Mouse (Mus musculus) heart, embryonic 15.5 days (tissue): ENCODE results near the gene Cklf. TPM values are rescaled to one million over a fixed set of nuclear protein-coding genes. Genes with fewer than 3 reads are reported as not detected.
"Not testable (repeated sequence)": the region's sequence is repeated elsewhere in the genome, so short reads cannot be mapped to it uniquely, and the experiment has no call there.

Experiments used
- ATAC-seq: fragments of 200-750 bp; cut with Nextera tagmentation; replicated peaks from 2 replicates; pipeline ENCODE4 v1.8.0; 2017; ENCODE audit warnings: low read depth, moderate TSS enrichment; ENCODE audit not compliant: insufficient number of reproducible peaks, insufficient read depth, low FRiP score
- H3K27ac ChIP-seq: fragments of 300-500 bp; sonication (generic); 2 replicates; pipeline ENCODE4 v1.5.1; 2015; ENCODE audit warnings: mild to moderate bottlenecking, inconsistent platforms
- H3K27me3 ChIP-seq: fragments of 300-500 bp; sonication (generic); 2 replicates; pipeline ENCODE4 v1.6.1; 2015; ENCODE audit warnings: inconsistent platforms
- H3K36me3 ChIP-seq: fragments of 300-500 bp; sonication (generic); 2 replicates; pipeline ENCODE4 v1.6.1; 2015; ENCODE audit warnings: mild to moderate bottlenecking, inconsistent platforms
- H3K4me1 ChIP-seq: fragments of 300-500 bp; sonication (generic); replicated peaks from 2 replicates; pipeline ENCODE4 v1.6.1; 2015; ENCODE audit warnings: inconsistent platforms
- H3K4me2 ChIP-seq: fragments of 300-500 bp; sonication (generic); 2 replicates; pipeline ENCODE4 v1.6.1; 2015; ENCODE audit warnings: inconsistent platforms, mild to moderate bottlenecking, moderate library complexity
- H3K4me3 ChIP-seq: fragments of 300-500 bp; sonication (generic); 2 replicates; pipeline ENCODE4 v1.5.1; 2015; ENCODE audit warnings: mild to moderate bottlenecking, inconsistent platforms
- H3K9ac ChIP-seq: fragments of 300-500 bp; sonication (generic); 2 replicates; pipeline ENCODE4 v1.6.1; 2015; ENCODE audit warnings: mild to moderate bottlenecking, inconsistent platforms
- H3K9me3 ChIP-seq: fragments of 300-500 bp; sonication (generic); replicated peaks from 2 replicates; pipeline ENCODE4 v1.6.1; 2016; ENCODE audit warnings: inconsistent platforms
- WGBS: fragments of 180-500 bp; shearing (Covaris S2); methylation state at CpG from one replicate; pipeline ENCODE4 v1.1.7; 2015; ENCODE audit warnings: mixed read lengths; 5-methylcytosine and 5-hydroxymethylcytosine counted together
- polyA plus RNA-seq: library from polyadenylated mRNA; unstranded; fragments of >200 nt; fragmentation: Nextera tagmentation; extraction: Ambion mirVana; gene quantifications from 2 replicates; pipeline ENCODE4 v1.2.1, GENCODE M21; 2015

Cklf gene
- polyA plus RNA-seq, 1 experiment from 2014 or later, result 23.7 TPM

GRCm38 (mm10) chr8:104268368-104268767 is 17.7 kb downstream of the Cklf start:
- Histone ChIP-seq H3K4me3 (no peak overlapping the region), H3K9ac (no peak overlapping the region), H3K4me1 (no peaks in the 10 kb centered on the region), H3K36me3 (peaks cover 7% of the 10 kb centered on the region; the same call in 1 of the 2 replicates), H3K27me3 (no peaks in the 10 kb centered on the region), H3K4me2 (no peak overlapping the region), H3K27ac (no peak overlapping the region), H3K9me3 (no peaks in the 10 kb centered on the region)
- no peak for ATAC-seq

DNA sequence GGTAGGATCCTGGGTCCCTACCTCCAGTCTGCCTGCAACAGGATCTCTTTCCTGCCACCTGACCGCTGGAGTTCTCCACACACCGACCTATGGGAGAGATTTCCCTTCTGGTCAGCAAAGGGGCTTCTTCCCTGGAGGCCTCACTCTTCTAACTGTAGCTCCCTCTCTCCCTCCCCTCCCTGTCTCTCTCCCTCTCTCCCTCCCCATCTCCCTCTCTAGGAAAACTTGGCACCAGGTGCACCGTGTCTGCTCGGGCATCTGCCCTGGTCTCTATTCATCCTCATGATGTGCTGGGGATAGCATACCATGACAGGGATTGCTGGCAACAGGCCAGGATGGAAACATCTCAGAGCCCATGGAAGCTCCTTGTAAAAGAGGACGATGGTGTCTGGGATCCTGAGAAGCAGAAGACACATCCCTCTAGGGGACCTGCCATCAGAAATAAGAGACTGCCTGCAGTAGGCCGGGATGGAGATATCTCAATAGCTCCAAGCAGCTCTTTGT is 18.3 kb downstream of the Cklf start:
- Histone ChIP-seq H3K4me3 (no peak overlapping the region), H3K27ac (no peak overlapping the region), H3K4me1 (no peaks in the 10 kb centered on the region), H3K27me3 (no peaks in the 10 kb centered on the region), H3K36me3 (peaks cover under 1% of the 10 kb centered on the region; the same call in 1 of the 2 replicates), H3K9ac (no peak overlapping the region), H3K4me2 (no peak overlapping the region), H3K9me3 (no peaks in the 10 kb centered on the region)
- 72% methylated on average over 6 of the region's 6 CpGs for WGBS
- no peak for ATAC-seq

DNA sequence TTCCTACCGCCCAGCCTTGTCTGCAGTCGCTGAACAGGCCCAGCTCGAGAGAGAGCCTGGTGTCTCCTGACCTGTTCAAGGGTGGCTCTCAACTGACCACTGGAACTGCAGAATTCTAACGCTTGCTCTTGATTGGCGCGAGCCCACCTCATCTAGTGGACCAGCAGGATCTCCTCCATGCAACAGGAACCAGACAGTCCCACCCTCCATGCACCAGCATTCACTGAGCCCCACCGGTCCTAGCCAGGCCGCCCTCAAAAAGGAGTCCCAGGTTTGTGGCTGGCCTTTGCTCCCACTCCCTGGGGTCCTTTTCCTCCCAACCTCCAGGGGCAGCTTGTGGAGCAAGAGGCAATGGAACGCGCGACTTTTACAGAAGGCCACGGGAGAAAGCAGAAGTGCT is 42.4 kb downstream of the Cklf start, which contains the start of gene Cmtm2a:
Cmtm2a (minus strand) TSS at position 101 of the 400 bp plus-strand sequence.
- not testable (repeated sequence) for H3K9me3 ChIP-seq, H3K4me2 ChIP-seq, H3K4me3 ChIP-seq, H3K27me3 ChIP-seq, H3K4me1 ChIP-seq, ATAC-seq, H3K9ac ChIP-seq, H3K36me3 ChIP-seq, H3K27ac ChIP-seq
- 84% methylated on average over 12 of the region's 12 CpGs for WGBS

DNA sequence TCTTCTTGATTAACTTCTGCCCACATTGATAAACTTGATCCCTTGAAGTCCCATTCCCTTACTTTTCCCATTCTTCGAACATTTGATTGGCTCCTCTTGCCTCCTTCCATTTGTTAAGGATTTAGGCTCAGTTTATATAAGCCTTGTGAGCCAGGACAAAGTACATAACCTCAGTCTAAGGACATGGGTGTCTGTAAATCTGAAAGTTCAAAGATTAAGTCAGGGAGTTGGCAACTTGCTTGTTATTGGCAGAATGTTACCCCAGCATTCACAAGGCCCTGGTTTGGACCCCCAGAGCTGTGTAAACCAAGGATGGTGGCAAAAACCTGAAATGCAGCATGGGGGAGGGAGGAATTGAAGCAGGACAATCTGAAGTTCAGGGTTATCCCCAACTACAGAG is 43.7 kb downstream of the Cklf start:
- Histone ChIP-seq H3K4me1 (no peaks in the 10 kb centered on the region), H3K4me2 (no peak overlapping the region), H3K27ac (no peak overlapping the region), H3K36me3 (no peaks in the 10 kb centered on the region), H3K4me3 (no peak overlapping the region), H3K27me3 (no peaks in the 10 kb centered on the region), H3K9ac (no peak overlapping the region), H3K9me3 (no peaks in the 10 kb centered on the region)
- no peak for ATAC-seq
- 78% methylated on average over 1 of the region's 1 CpGs for WGBS

- H3K4me2 ChIP-seq, H3K27ac ChIP-seq, H3K9ac ChIP-seq, ATAC-seq, H3K27me3 ChIP-seq, H3K4me1 ChIP-seq, H3K36me3 ChIP-seq, H3K9me3 ChIP-seq, H3K4me3 ChIP-seq: not testable (repeated sequence)
- WGBS, result 22% methylated on average over 3 of the region's 3 CpGs
Measured at GRCm38 (mm10) chr8:104301577-104301976, 50.9 kb downstream of the Cklf start.

DNA sequence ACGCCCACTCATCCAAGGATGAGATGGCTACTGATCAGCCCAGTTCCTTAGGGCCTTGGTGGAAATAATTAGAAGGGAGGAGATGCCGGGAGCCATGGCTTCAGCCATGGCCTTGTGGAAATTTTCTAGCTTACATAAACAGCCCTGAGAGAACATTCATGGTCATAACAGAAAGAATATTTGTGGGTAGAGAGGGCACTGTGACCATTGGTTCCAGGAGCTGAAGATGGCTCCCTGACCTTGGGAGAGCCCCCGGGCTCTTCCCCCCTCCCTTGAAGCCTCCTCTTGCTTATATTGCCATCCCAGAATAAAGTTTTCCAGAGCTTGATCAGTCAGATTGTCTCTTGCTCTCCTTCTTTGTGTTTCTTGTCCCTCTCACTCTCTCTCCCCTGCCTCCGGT is 51.9 kb downstream of the Cklf start:
- not testable (repeated sequence) for H3K9ac ChIP-seq, H3K9me3 ChIP-seq, H3K27ac ChIP-seq, ATAC-seq, H3K36me3 ChIP-seq, H3K4me1 ChIP-seq, H3K4me2 ChIP-seq, H3K4me3 ChIP-seq, H3K27me3 ChIP-seq
- 79% methylated on average over 4 of the region's 4 CpGs for WGBS

DNA sequence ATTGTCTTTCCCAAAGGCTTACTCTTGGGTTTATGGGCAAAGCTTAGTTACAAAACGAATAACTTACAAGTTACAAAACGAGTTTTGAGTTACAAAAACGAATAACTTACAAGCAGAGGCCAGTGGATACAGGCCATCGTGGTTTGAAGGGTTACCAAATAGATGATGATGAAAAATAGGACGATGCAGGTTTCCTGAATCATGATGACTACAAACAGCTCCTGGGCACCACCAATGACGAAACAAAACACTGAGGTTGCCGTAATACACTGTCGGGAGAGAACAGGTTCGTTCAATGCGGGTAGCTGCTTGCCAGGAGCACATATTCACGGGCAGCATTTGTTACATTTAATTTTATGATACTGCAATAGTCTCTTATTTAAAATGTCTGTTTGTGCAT is 54.3 kb downstream of the Cklf start:
- H3K4me2 ChIP-seq, result no peak overlapping the region
- 80% methylated on average over 11 of the region's 11 CpGs for WGBS
- no peaks in the 10 kb centered on the region for H3K27me3 ChIP-seq

GRCm38 (mm10) chr8:104308341-104308740 is 57.7 kb downstream of the Cklf start:
- not testable (repeated sequence) for H3K4me3 ChIP-seq, H3K27ac ChIP-seq, H3K27me3 ChIP-seq, H3K4me1 ChIP-seq, H3K4me2 ChIP-seq, H3K9ac ChIP-seq, ATAC-seq, H3K36me3 ChIP-seq, H3K9me3 ChIP-seq
- 44% methylated on average over 6 of the region's 6 CpGs for WGBS

More for the DNA sequence above, 54.3 kb downstream of the Cklf start:
- Histone ChIP-seq H3K9ac (no peak overlapping the region), H3K4me1 (no peaks in the 10 kb centered on the region), H3K27ac (no peak overlapping the region), H3K4me3 (no peak overlapping the region), H3K9me3 (no peaks in the 10 kb centered on the region), H3K36me3 (no peaks in the 10 kb centered on the region)
- no peak for ATAC-seq

GRCm38 (mm10) chr8:104309441-104310155 is 58.9 kb downstream of the Cklf start, which contains the start of the genes Gm45711 and Cmtm1:
Gm45711 (minus strand) TSS chr8:104310081.
Cmtm1 (minus strand) TSS chr8:104310145.
- H3K9ac ChIP-seq, H3K9me3 ChIP-seq, H3K27me3 ChIP-seq, ATAC-seq, H3K4me3 ChIP-seq, H3K4me1 ChIP-seq, H3K27ac ChIP-seq, H3K36me3 ChIP-seq, H3K4me2 ChIP-seq: not testable (repeated sequence)
- 83% methylated on average over 36 of the region's 36 CpGs for WGBS

DNA sequence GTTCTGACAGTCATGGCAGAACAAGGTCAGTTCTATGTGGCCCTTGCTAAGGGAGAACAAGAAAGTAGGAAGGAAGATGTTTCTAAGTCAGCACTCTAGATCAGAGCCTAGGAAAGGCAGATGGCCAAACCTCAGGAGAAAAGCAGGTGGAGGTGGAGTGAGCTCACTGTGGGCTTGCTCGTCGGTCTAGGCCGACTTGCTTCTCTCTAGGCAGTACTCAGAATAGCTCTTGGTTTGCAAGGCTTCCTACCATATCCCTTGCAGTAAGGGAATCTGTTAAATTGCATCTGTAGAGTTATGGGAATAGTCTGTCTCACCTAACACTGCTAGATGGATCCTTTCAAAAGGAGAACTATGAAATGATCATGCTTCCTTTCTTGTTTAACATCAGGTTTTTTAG is 61.4 kb downstream of the Cklf start:
- not testable (repeated sequence) for H3K4me1 ChIP-seq, H3K4me2 ChIP-seq, H3K9ac ChIP-seq, H3K27me3 ChIP-seq, H3K4me3 ChIP-seq, H3K36me3 ChIP-seq, ATAC-seq, H3K9me3 ChIP-seq, H3K27ac ChIP-seq
- 75% methylated on average over 3 of the region's 3 CpGs for WGBS

DNA sequence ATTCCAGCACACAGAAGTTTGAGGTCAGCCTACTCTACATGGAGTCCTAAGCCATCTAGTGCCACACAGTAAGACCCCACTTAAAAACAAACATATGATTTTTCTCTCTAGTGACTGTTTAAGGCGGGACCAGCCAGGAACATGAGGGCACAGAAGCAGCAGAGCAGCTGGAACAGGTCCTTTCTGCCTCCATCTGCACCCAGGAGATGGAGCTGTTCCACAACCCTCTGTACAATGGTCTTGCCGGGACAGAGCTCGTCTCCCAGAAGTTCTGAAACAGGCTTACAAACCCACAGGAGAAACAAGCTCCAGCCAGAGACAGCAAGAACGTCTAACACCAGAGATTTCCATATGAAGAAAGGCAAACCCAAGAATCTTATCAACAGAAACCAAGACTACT is 62.6 kb downstream of the Cklf start:
- WGBS, result 52% methylated on average over 4 of the region's 4 CpGs
- Histone ChIP-seq H3K4me1 (no peaks in the 10 kb centered on the region), H3K4me3 (no peak overlapping the region), H3K27me3 (no peaks in the 10 kb centered on the region), H3K9me3 (no peaks in the 10 kb centered on the region), H3K27ac (no peak overlapping the region), H3K36me3 (no peaks in the 10 kb centered on the region), H3K9ac (no peak overlapping the region), H3K4me2 (no peak overlapping the region)
- no peak for ATAC-seq
